Mouse (Mus musculus): ENCODE measurements at regions not wholly inside any gene's neighbourhood (a gene's known extent, or its start where the extent isn't known, plus 50 kb on each side); places are given as distances from the start of the nearest gene placed in this dataset.

DNA sequence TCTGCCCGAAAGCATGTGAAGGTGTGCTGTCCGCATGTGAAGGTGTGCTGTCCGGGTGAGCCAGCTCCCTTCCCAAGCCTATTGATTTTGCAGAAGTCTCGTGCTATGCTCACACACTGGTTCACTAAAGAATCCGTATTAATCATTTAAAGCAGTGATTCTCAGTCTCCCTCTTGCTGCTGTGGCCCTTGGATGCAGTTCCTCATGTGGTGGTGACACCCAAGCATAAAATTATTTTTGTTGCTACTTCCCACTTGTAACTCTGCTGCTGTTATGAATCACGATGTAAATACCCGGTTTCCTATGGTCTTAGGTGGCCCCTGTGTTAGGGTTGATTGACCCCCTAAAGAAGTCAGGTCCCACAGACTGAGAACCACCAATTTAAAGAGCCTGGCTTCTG lies 55.7 kb upstream of the Emb start:
- no peaks in the 10 kb centered on the region for H3K36me3 ChIP-seq (replicated peaks; ENCODE audit: control insufficient read depth, insufficient read depth, low read length)
- DNase-seq (ENCODE audit: low spot score) (no peak), ATAC-seq (ENCODE audit: insufficient read depth, low read depth) (no peak)
- no peak overlapping the region for H3K27ac ChIP-seq (ENCODE audit: low read depth)
- H3K9me3 ChIP-seq (replicated peaks; ENCODE audit: control insufficient read depth, low read length): no peaks in the 10 kb centered on the region
- 89% methylated on average over 7 of the region's 7 CpGs for WGBS
- no peak overlapping the region for H3K4me2 ChIP-seq (ENCODE audit: low read depth, low read length)
- no peak overlapping the region for H3K9ac ChIP-seq (replicated peaks; ENCODE audit: low read depth, low read length)
- TF ChIP-seq EP300 (IDR thresholded peaks at IDR 0.05; ENCODE audit: low read depth) (no peak), CTCF (IDR thresholded peaks at IDR 0.05; ENCODE audit: low read depth) (no peak)
- no peak overlapping the region for H3K4me3 ChIP-seq (ENCODE audit: low read depth, low read length)
- no peaks in the 10 kb centered on the region for H3K27me3 ChIP-seq (ENCODE audit: control insufficient read depth, insufficient read depth, low read length)
- H3K4me1 ChIP-seq (ENCODE audit: control insufficient read depth, insufficient read depth): no peaks in the 10 kb centered on the region

DNA sequence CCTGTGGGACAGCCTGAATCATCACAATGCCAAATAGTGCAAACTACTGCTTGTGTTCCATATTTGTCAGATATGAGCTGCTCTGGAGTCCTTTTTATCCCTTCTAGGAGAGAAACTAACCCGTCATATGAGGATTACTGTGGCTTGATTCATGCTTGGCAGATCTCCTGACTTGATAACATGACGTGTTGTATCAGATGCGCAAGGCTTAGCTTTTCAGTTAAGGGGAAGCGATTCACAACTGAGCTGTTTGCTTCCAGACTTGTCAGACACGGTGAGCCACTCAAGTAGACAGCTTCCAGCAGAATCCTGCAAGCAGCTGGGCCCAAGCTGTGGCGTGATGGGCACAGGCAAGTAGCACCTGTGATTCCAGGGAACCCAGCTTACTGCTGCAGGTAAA lies 64.5 kb upstream of the Emb start:
- no peak overlapping the region for H3K4me3 ChIP-seq (ENCODE audit: low read depth, low read length)
- DNase-seq (ENCODE audit: low spot score) (no peak), ATAC-seq (ENCODE audit: insufficient read depth, low read depth) (no peak)
- no peaks in the 10 kb centered on the region for H3K9me3 ChIP-seq (replicated peaks; ENCODE audit: control insufficient read depth, low read length)
- WGBS: 41% methylated on average over 6 of the region's 6 CpGs
- no peaks in the 10 kb centered on the region for H3K27me3 ChIP-seq (ENCODE audit: control insufficient read depth, insufficient read depth, low read length)
- H3K27ac ChIP-seq (ENCODE audit: low read depth): no peak overlapping the region
- TF ChIP-seq EP300 (IDR thresholded peaks at IDR 0.05; ENCODE audit: low read depth) (no peak), CTCF (IDR thresholded peaks at IDR 0.05; ENCODE audit: low read depth) (no peak)
- H3K4me1 ChIP-seq (ENCODE audit: control insufficient read depth, insufficient read depth): 0 out of 2 replicates have a peak, but pooled peaks cover 4% of the 10 kb centered on the region
- no peaks in the 10 kb centered on the region for H3K36me3 ChIP-seq (replicated peaks; ENCODE audit: control insufficient read depth, insufficient read depth, low read length)
- H3K9ac ChIP-seq (replicated peaks; ENCODE audit: low read depth, low read length): no peak overlapping the region
- no peak overlapping the region for H3K4me2 ChIP-seq (ENCODE audit: low read depth, low read length)

DNA sequence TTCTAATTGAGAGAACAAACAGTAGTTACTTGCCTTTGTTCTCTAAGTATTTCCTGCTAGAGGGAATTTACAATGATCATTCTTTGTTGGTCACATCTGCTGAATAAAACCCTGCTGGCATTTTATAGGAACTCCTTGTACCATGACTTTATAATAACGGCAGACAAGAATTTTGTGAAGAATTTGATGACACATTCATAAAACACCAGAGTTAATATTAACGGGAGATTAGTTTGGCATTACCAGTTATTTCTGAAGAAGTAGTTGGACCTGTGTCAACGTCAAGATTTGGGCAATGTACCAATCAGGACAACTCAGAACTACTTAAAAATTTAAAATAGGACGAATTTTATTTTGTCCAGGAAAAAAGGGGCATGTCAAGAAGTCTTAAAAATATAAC lies 65.1 kb upstream of the Emb start:
- Histone ChIP-seq H3K4me3 (ENCODE audit: low read depth, low read length) (no peak overlapping the region), H3K36me3 (replicated peaks; ENCODE audit: control insufficient read depth, insufficient read depth, low read length) (no peaks in the 10 kb centered on the region), H3K4me1 (ENCODE audit: control insufficient read depth, insufficient read depth) (0 out of 2 replicates have a peak, but pooled peaks cover 4% of the 10 kb centered on the region), H3K27ac (ENCODE audit: low read depth) (no peak overlapping the region), H3K4me2 (ENCODE audit: low read depth, low read length) (no peak overlapping the region), H3K9me3 (replicated peaks; ENCODE audit: control insufficient read depth, low read length) (no peaks in the 10 kb centered on the region), H3K9ac (replicated peaks; ENCODE audit: low read depth, low read length) (no peak overlapping the region), H3K27me3 (ENCODE audit: control insufficient read depth, insufficient read depth, low read length) (no peaks in the 10 kb centered on the region)
- ATAC-seq (ENCODE audit: insufficient read depth, low read depth) (no peak), DNase-seq (ENCODE audit: low spot score) (no peak)
- TF ChIP-seq CTCF (IDR thresholded peaks at IDR 0.05; ENCODE audit: low read depth) (no peak), EP300 (IDR thresholded peaks at IDR 0.05; ENCODE audit: low read depth) (no peak)
- 60% methylated on average over 4 of the region's 4 CpGs for WGBS

GRCm38 (mm10) chr13:117134352-117134751 lies 74.0 kb upstream of the Emb start:
- DNase-seq (ENCODE audit: low spot score) (no peak), ATAC-seq (ENCODE audit: insufficient read depth, low read depth) (peak; percentile 44; the same call in 1 of the 2 replicates)
- 62% methylated on average over 3 of the region's 3 CpGs for WGBS
- no peak overlapping the region for H3K27ac ChIP-seq (ENCODE audit: low read depth)
- H3K4me3 ChIP-seq (ENCODE audit: low read depth, low read length): no peak overlapping the region
- peak; percentile 63 for TF ChIP-seq CTCF (IDR thresholded peaks at IDR 0.05; ENCODE audit: low read depth)
- TF ChIP-seq EP300 (IDR thresholded peaks at IDR 0.05; ENCODE audit: low read depth): no peak
- no peaks in the 10 kb centered on the region for H3K9me3 ChIP-seq (replicated peaks; ENCODE audit: control insufficient read depth, low read length)
- H3K27me3 ChIP-seq (ENCODE audit: control insufficient read depth, insufficient read depth, low read length): no peaks in the 10 kb centered on the region
- H3K4me1 ChIP-seq (ENCODE audit: control insufficient read depth, insufficient read depth): no peaks in the 10 kb centered on the region
- H3K4me2 ChIP-seq (ENCODE audit: low read depth, low read length): no peak overlapping the region
- no peaks in the 10 kb centered on the region for H3K36me3 ChIP-seq (replicated peaks; ENCODE audit: control insufficient read depth, insufficient read depth, low read length)
- H3K9ac ChIP-seq (replicated peaks; ENCODE audit: low read depth, low read length): no peak overlapping the region

- no peak overlapping the region for H3K4me2 ChIP-seq (ENCODE audit: low read depth, low read length)
- H3K4me1 ChIP-seq (ENCODE audit: control insufficient read depth, insufficient read depth): peaks cover 8% of the 10 kb centered on the region; the same call in 1 of the 2 replicates
- no peak overlapping the region for H3K4me3 ChIP-seq (ENCODE audit: low read depth, low read length)
- no peak overlapping the region for H3K9ac ChIP-seq (replicated peaks; ENCODE audit: low read depth, low read length)
- no peaks in the 10 kb centered on the region for H3K27me3 ChIP-seq (ENCODE audit: control insufficient read depth, insufficient read depth, low read length)
- no peak overlapping the region for H3K27ac ChIP-seq (ENCODE audit: low read depth)
- no peak for DNase-seq (ENCODE audit: low spot score)
- TF ChIP-seq CTCF (IDR thresholded peaks at IDR 0.05; ENCODE audit: low read depth) (no peak), EP300 (IDR thresholded peaks at IDR 0.05; ENCODE audit: low read depth) (no peak)
- no peaks in the 10 kb centered on the region for H3K36me3 ChIP-seq (replicated peaks; ENCODE audit: control insufficient read depth, insufficient read depth, low read length)
- no peak for ATAC-seq (ENCODE audit: insufficient read depth, low read depth)
- no peaks in the 10 kb centered on the region for H3K9me3 ChIP-seq (replicated peaks; ENCODE audit: control insufficient read depth, low read length)
- 49% methylated on average over 1 of the region's 1 CpGs for whole genome bisulfite sequencing
Measured at GRCm38 (mm10) chr13:117132123-117132522, 76.2 kb upstream of the Emb start.

DNA sequence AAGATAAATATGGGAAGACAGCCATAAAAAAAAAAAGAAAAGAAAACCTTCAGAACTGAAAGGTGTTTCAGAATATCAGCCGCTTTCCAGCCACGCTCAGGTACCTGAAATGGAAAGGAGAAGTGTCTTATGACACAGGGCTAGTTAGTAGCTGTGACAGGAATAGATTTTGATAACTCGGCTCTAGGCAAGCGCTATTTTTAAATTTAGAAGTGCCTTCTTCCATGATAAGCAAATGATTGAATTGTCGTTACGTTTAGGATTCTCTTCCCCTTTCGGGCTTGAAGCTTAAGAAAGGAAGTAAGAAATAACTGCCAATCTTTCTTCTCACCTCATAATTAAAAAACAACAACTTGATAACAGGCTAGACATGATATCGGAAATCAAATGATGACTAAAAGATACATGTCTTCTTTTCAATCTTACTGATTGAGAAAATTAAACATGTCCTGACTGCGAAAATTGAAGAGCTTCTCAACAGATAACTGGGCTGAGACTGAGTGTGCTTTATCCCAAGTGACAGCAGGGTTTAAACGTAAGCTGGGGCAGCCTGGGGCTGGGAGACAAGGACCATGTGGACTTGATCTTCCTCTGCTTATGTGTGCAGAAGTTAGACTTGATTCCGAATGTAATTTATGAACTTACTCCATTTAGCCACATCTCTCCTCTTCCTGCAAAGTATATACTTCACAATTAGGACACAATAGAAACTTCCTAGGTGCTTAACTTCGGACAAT lies 80.4 kb upstream of the Emb start:
- peak; percentile 60; the same call in 1 of the 2 replicates for ATAC-seq (ENCODE audit: insufficient read depth, low read depth)
- 23% methylated on average over 12 of the region's 12 CpGs for WGBS
- no peak for TF ChIP-seq CTCF (IDR thresholded peaks at IDR 0.05; ENCODE audit: low read depth)
- TF ChIP-seq EP300 (IDR thresholded peaks at IDR 0.05; ENCODE audit: low read depth): no peak
- Histone ChIP-seq H3K4me3 (ENCODE audit: low read depth, low read length) (peak overlapping the region; percentile 21), H3K9ac (replicated peaks; ENCODE audit: low read depth, low read length) (no peak overlapping the region), H3K36me3 (replicated peaks; ENCODE audit: control insufficient read depth, insufficient read depth, low read length) (no peaks in the 10 kb centered on the region), H3K4me1 (ENCODE audit: control insufficient read depth, insufficient read depth) (peaks cover 10% of the 10 kb centered on the region; the same call in 1 of the 2 replicates), H3K4me2 (ENCODE audit: low read depth, low read length) (peak overlapping the region; percentile 38), H3K27ac (ENCODE audit: low read depth) (peak overlapping the region; percentile 69), H3K27me3 (ENCODE audit: control insufficient read depth, insufficient read depth, low read length) (no peaks in the 10 kb centered on the region), H3K9me3 (replicated peaks; ENCODE audit: control insufficient read depth, low read length) (no peaks in the 10 kb centered on the region)
- peak; percentile 66 for DNase-seq (ENCODE audit: low spot score)

Measured in heart, postnatal 0 days (tissue).